Mouse (Mus musculus) limb, embryonic 10.5 days (tissue): Measurements from ENCODE around the gene Zfp593. TPM values are rescaled to one million over a fixed set of nuclear protein-coding genes. Genes with fewer than 3 reads are reported as not detected.

Experiments
- DNase-seq: peaks from one replicate; pipeline ENCODE4 v3.0.0-alpha.2; 2017; ENCODE audit warnings: low spot score
- H3K27ac ChIP-seq: fragments of 300-500 bp; sonication (generic); 2 replicates; pipeline ENCODE4 v1.5.1; 2016; ENCODE audit warnings: mild to moderate bottlenecking
- H3K27me3 ChIP-seq: fragments of 300-500 bp; sonication (generic); 2 replicates; pipeline ENCODE4 v1.6.1; 2016; ENCODE audit warnings: low read depth, mild to moderate bottlenecking; ENCODE audit not compliant: poor library complexity, severe bottlenecking
- H3K36me3 ChIP-seq: fragments of 300-500 bp; sonication (generic); 2 replicates; pipeline ENCODE4 v1.6.1; 2016; ENCODE audit warnings: mild to moderate bottlenecking, moderate library complexity
- H3K4me1 ChIP-seq: fragments of 300-500 bp; sonication (generic); 2 replicates; pipeline ENCODE4 v1.6.1; 2016
- H3K4me3 ChIP-seq: fragments of 300-500 bp; sonication (generic); 2 replicates; pipeline ENCODE4 v1.5.1; 2016; ENCODE audit warnings: mild to moderate bottlenecking, moderate library complexity
- H3K9me3 ChIP-seq: fragments of 300-500 bp; sonication (generic); replicated peaks from 2 replicates; pipeline ENCODE4 v1.6.1; 2016; ENCODE audit warnings: mild to moderate bottlenecking
- WGBS: fragments of 180-500 bp; shearing (Covaris S2); methylation state at CpG from one replicate; pipeline ENCODE4 v1.1.7; 2016; 5-methylcytosine and 5-hydroxymethylcytosine counted together
- polyA plus RNA-seq: library from polyadenylated mRNA; unstranded; fragments of >200 nt; fragmentation: Nextera tagmentation; extraction: Ambion mirVana; gene quantifications from 2 replicates; pipeline ENCODE4 v1.2.1, GENCODE M21; 2016

Zfp593 gene
- polyA plus RNA-seq, 1 experiment from 2014 or later: 19.0 TPM

- Histone ChIP-seq H3K27ac (peak within 1 kb of the TSS; percentile 88), H3K4me1 (peaks cover 91% of the 10 kb centered on the region), H3K4me3 (peak within 1 kb of the TSS; percentile 61), H3K9me3 (no peaks in the 10 kb centered on the region), H3K27me3 (peaks cover 75% of the 10 kb centered on the region), H3K36me3 (no peaks in the 10 kb centered on the region)
- DNase-seq: peak; percentile 63
- under 1% methylated on average over 13 of the region's 13 CpGs for WGBS
Measured at GRCm38 (mm10) chr4:134253722-134254324, 8.4 kb upstream of the Zfp593 start, which contains the start of gene Grrp1. TSS of gene Grrp1 (minus strand) at chr4:134254106.

DNA sequence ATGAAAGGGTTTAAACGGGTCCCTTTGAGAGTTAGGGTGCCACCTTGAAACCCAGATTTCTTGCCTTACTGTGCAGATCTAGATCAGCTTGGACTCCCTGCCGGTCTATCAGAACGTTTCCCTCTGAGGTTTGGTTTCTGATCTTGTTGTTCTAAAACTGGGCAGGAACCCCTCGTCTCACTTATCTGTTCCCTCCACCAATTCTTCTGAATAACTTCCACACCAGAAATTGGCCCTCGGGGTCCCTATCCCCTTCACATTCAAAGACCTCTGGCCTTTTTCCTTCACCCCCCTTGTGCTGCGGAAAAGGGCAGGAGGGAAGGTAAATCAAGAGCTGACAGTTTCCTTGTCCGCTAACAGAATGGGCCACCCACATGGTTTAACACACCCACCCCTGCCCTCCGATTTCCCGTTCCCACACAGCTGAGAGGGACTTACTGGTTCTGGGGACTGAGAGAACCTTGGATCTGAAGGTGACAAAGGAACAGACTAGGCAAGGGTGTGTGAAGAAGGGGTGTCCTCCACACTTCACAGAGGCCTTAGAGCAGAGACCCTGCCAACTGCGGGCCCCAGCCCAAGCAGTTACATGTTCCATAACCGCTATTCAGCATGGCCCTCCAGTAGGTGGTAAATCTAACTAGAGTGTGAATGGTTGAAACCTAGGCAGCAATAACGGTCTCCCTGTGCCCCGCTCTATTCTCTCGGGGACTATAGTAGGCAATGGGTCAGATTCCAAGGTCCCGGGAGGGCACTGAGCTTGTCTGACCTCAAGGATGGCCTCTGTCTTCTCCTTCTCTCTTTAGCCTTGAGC is 7.7 kb upstream of the Zfp593 start:
- no peaks in the 10 kb centered on the region for H3K9me3 ChIP-seq
- 2% methylated on average over 15 of the region's 15 CpGs for WGBS
- H3K27me3 ChIP-seq: peaks cover 82% of the 10 kb centered on the region
- peak; percentile 51 for DNase-seq
- no peaks in the 10 kb centered on the region for H3K36me3 ChIP-seq
- H3K4me3 ChIP-seq: peak overlapping the region; percentile 61
- H3K27ac ChIP-seq: peak overlapping the region; percentile 88
- H3K4me1 ChIP-seq: peaks cover 91% of the 10 kb centered on the region

DNA sequence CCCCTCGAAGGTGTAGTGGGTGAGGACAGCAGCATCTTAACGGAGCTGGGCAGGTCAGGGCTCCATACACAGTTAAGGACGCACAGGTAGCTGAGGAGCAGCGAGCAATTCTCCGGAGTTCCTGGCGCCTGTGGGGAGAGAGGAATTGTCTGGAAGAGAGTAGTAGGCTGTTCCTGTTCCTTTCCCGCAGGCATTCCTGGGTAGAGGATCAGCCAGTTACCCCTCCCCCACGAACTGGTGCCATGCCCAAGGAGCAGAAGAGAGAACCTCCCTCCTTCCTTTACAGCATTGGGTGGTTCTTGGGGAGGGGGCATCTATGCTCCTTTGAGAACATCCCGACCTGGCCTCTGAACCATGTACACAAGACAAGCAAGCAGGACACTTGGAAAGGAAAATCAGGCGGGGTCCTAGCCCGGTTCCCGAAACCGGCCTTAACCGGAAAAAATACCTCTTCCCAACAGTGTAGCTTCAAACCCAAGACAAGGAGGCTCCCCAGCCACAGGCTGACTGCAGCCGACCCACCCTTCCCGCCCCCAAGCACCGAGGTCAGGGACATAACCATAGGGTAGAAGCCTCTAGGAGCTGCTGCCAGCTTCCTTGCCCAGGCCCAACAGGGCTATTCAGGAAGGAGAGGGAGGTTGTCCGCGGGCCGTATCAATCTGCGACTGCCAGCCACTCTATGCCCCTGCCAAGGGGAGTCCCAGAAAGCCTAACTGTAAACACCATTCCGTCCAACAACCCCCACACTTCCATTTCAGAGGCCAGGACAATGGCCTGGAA is 6.9 kb upstream of the Zfp593 start:
- H3K4me1 ChIP-seq: peaks cover 83% of the 10 kb centered on the region
- peak; percentile 67 for DNase-seq
- H3K36me3 ChIP-seq: no peaks in the 10 kb centered on the region
- peaks cover 90% of the 10 kb centered on the region for H3K27me3 ChIP-seq
- 3% methylated on average over 22 of the region's 22 CpGs for WGBS
- H3K27ac ChIP-seq: peak overlapping the region; percentile 88
- peak overlapping the region; percentile 61 for H3K4me3 ChIP-seq
- no peaks in the 10 kb centered on the region for H3K9me3 ChIP-seq

GRCm38 (mm10) chr4:134251241-134252130 is 6.1 kb upstream of the Zfp593 start:
- peak overlapping the region; percentile 88 for H3K27ac ChIP-seq
- WGBS: under 1% methylated on average over 91 of the region's 91 CpGs
- peaks cover 98% of the 10 kb centered on the region for H3K27me3 ChIP-seq
- DNase-seq: peak; percentile 75
- H3K4me3 ChIP-seq: peak overlapping the region; percentile 61
- H3K9me3 ChIP-seq: no peaks in the 10 kb centered on the region
- peaks cover 75% of the 10 kb centered on the region for H3K4me1 ChIP-seq
- H3K36me3 ChIP-seq: no peaks in the 10 kb centered on the region

GRCm38 (mm10) chr4:134250930-134251240 is 5.5 kb upstream of the Zfp593 start:
- Histone ChIP-seq H3K4me1 (peaks cover 74% of the 10 kb centered on the region), H3K4me3 (peak overlapping the region; percentile 61), H3K36me3 (no peaks in the 10 kb centered on the region), H3K27ac (peak overlapping the region; percentile 88), H3K9me3 (no peaks in the 10 kb centered on the region), H3K27me3 (peaks cover 99% of the 10 kb centered on the region)
- 11% methylated on average over 10 of the region's 10 CpGs for WGBS
- no peak for DNase-seq

GRCm38 (mm10) chr4:134250116-134250929 is 4.9 kb upstream of the Zfp593 start:
- no peaks in the 10 kb centered on the region for H3K36me3 ChIP-seq
- H3K4me3 ChIP-seq: peak overlapping the region; percentile 61
- H3K4me1 ChIP-seq: peaks cover 71% of the 10 kb centered on the region
- DNase-seq: peak; percentile 51
- 8% methylated on average over 27 of the region's 27 CpGs for WGBS
- no peaks in the 10 kb centered on the region for H3K9me3 ChIP-seq
- peaks cover 94% of the 10 kb centered on the region for H3K27me3 ChIP-seq
- H3K27ac ChIP-seq: peak overlapping the region; percentile 88

GRCm38 (mm10) chr4:134249651-134250050 is 4.3 kb upstream of the Zfp593 start:
- Histone ChIP-seq H3K27ac (peak overlapping the region; percentile 88), H3K27me3 (peaks cover 87% of the 10 kb centered on the region)
- WGBS: 1% methylated on average over 30 of the region's 30 CpGs

GRCm38 (mm10) chr4:134246719-134247258 is 1.4 kb upstream of the Zfp593 start, which contains the start of gene Gm30191:
TSS of gene Gm30191 (plus strand) at chr4:134246935.
- Histone ChIP-seq H3K27me3 (peaks cover 59% of the 10 kb centered on the region), H3K36me3 (peaks cover 14% of the 10 kb centered on the region), H3K9me3 (no peaks in the 10 kb centered on the region), H3K4me1 (peaks cover 54% of the 10 kb centered on the region), H3K27ac (peak within 1 kb of the TSS; percentile 86), H3K4me3 (peak within 1 kb of the TSS; percentile 84)
- WGBS: 77% methylated on average over 7 of the region's 7 CpGs
- DNase-seq: no peak

More at GRCm38 (mm10) chr4:134249651-134250050, 4.3 kb upstream of the Zfp593 start:
- H3K4me1 ChIP-seq: peaks cover 70% of the 10 kb centered on the region
- DNase-seq: peak; percentile 91
- peak overlapping the region; percentile 61 for H3K4me3 ChIP-seq
- H3K9me3 ChIP-seq: no peaks in the 10 kb centered on the region
- no peaks in the 10 kb centered on the region for H3K36me3 ChIP-seq

GRCm38 (mm10) chr4:134246256-134246655 is 864 bp upstream of the Zfp593 start:
- Histone ChIP-seq H3K27ac (peak overlapping the region; percentile 86; the same call in 1 of the 2 replicates), H3K27me3 (peaks cover 54% of the 10 kb centered on the region)

DNA sequence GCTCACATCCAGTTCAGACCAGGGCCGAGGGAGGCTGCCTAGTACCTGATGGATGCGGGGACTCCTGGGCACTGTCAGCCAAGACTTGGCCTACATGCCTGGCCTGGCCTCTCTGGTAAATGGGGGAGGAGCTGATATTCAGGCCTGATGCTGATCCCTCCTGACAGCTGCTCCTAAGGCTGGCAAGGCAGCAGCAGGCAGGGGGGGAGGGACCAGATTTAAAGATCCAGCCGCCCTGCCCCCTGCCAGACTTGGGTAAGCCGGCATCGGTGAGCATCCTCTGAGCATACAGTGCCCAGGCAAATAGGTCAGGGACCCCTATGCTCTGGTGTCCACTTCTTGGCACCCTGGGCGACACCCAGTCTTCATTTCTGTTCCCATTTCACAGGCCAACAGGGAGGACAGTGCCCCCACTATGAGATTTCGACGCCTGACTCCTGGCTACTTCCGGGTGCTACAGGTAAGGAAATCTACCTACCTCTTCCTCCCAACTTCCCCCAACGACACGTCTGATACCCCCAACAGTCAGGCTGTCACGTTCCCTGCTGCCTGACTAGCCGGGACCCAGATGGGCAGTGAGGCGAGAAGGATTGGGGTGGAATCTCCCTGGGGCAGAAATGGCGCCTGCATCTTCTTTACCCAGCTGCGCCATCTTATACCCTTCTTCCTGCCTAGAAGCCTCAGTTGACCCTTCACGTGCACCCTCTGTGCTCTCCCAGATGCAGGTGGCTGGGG is 1.7 kb downstream of the Zfp593 start, which contains the start of gene E130218I03Rik:
Gene E130218I03Rik (plus strand): TSS at position 147 of the 735 bp plus-strand sequence.
- no peaks in the 10 kb centered on the region for H3K9me3 ChIP-seq
- peaks cover 14% of the 10 kb centered on the region for H3K36me3 ChIP-seq
- H3K4me3 ChIP-seq: peak within 1 kb of the TSS; percentile 84
- peaks cover 32% of the 10 kb centered on the region for H3K27me3 ChIP-seq
- H3K27ac ChIP-seq: no peak within 1 kb of the TSS; the same call in 1 of the 2 replicates
- DNase-seq: no peak
- peaks cover 27% of the 10 kb centered on the region for H3K4me1 ChIP-seq
- 94% methylated on average over 17 of the region's 17 CpGs for WGBS

More at GRCm38 (mm10) chr4:134246256-134246655, 864 bp upstream of the Zfp593 start:
- 0 out of 2 replicates have a peak overlapping the region, but pooled peaks have one; percentile 84 for H3K4me3 ChIP-seq
- no peaks in the 10 kb centered on the region for H3K9me3 ChIP-seq
- no peak for DNase-seq
- peaks cover 14% of the 10 kb centered on the region for H3K36me3 ChIP-seq
- 56% methylated on average over 4 of the region's 4 CpGs for WGBS
- H3K4me1 ChIP-seq: peaks cover 49% of the 10 kb centered on the region
